Mouse (Mus musculus) erythroid progenitor cell, adult 5-6 weeks (primary cell): ENCODE measurements around the gene Fndc10. TPM values are rescaled to one million over a fixed set of nuclear protein-coding genes. Genes with fewer than 3 reads are reported as not detected.
"Not testable (repeated sequence)": the region's sequence is repeated elsewhere in the genome, so short reads cannot be mapped to it uniquely, and the experiment has no call there.

Experiments used
- ATAC-seq: replicated peaks from 2 replicates; pipeline ENCODE4 v1.8.0; 2016; ENCODE audit warnings: moderate number of reproducible peaks, mild to moderate bottlenecking, moderate TSS enrichment, inconsistent platforms; ENCODE audit not compliant: poor library complexity, low FRiP score, severe bottlenecking
- total RNA-seq, 2 experiments: library from RNA; stranded (forward) in 1 of 2; stranded (reverse) in 1 of 2; fragments of 150-400 nt in 1 of 2; fragments of 186-747, 209-891 nt in 1 of 2; gene quantifications; 2 replicates each; pipeline versions ENCODE4 v1.2.3 to v1.2.4; 2015 to 2017; ENCODE audit warnings: low replicate concordance in 2 of 2

Fndc10 gene
- total RNA-seq, 2 experiments from 2014 or later = not detected

DNA sequence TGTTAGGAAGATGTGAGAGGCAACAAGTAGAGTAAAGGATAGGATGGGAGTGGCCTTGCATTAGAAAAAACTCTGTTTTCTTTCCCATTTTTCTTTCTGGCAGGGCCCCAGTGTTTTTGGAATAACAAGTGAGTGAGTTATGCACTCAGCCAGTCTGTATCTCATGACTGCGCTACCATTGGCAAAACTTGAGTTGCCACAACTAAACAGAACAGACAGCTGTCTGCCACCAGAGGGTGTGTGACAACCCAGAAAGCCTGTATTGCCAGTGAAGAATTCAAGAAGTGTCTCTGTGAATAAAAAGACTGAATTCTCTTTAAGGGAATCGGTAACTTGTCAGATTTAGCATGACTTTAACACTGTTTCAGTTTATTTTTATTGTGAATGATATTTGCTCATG lies 18.2 kb upstream of the Fndc10 start:
- ATAC-seq = no peak

DNA sequence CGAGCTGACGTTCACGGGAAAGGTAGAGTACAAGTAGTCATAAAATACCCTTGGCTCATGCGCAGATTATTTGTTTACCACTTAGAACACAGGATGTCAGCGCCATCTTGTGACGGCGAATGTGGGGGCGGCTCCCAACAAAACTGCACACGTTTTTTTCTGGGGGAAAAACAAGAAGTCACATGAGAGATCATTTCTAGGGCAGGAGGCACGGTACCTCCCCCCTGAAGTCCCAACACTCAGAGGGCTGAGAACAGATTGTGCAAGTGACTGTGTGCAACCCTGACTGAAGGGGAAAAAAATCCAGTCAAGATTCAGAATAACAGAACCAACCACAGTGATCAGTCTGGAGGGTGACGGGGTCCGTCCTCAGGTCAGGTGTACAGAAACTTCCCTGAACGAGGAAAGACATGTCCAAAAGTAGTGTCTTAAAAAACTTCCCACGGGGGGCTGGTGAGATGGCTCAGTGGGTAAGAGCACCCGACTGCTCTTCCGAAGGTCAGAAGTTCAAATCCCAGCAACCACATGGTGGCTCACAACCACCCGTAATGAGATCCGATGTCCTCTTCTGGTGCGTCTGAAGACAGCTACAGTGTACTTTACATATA lies 10.4 kb upstream of the Fndc10 start:
- not testable (repeated sequence) for ATAC-seq

DNA sequence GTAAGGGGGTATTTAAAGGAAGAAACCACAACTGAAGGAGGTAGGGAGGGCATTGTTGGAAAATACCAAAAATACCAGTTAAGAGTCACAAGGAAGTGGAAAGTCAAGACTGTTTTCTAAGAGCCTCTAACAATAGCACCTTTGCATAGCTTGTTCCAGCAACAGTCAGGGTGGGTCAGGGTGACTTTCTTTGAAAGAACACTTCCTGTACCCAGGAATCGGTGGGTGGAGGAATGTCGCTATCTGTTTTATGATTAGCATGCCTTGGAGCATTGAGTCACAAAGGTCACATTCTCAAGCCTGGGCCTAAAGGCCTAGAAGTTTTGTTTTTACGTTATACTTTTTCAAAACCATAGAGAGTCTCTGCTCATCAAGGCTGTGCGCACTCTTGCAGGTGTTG lies 6.4 kb upstream of the Fndc10 start:
- ATAC-seq = not testable (repeated sequence)

DNA sequence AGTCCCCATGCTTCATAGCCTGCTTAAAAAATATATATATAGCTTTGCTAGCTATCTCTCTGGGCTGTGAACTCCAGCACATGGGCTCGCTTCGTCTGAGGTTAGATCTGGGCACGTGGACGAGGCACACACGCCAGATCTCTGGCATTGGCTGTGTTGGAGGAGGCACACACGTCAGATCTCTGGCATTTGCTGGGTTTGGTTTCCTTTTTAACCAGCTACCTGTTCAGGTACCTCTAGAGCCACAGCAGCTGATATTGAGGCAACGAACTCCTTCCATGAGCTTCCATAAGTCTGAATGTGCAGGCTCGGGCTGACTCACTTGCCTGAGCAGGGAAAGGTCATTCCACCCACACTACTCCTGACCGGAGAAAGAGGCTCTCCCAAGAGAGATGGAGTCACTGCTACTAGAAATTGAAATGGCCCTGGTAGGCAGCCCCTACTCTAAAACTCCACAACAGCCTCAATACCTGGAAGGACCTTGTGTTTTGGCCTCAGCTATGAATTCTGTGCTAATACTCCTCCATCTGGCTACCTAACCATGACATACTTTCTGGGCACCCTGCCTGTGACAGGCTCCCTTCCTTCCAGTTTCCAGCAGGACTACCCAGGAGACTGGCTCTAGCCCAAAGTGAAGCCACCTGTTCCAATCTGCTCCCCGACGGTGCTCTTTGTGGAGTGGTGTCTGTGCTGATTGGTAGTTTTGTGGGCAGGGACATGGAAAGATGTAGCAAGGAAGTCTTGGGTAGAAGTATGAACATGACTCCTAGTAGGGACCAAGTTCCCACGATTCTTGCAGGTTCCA lies 3.4 kb upstream of the Fndc10 start:
- ATAC-seq = no peak

DNA sequence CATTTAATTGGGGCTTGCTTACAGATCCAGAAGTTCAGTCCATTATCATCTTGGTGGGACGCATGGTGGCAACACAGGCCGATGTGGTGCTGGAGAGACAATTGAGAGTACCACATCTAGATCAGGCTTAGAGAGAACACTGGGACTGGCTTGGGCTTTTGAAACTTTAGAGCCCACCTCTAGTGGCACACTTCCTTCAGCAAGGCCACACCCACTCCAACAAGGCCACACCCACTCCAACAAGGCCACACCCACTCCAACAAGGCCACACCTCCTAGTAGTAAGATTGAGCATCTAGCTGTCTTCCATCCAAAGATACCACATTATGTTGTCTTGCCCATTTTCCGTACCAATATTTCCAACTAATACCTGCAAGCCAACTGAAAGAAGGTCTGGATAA lies 1.7 kb upstream of the Fndc10 start:
- ATAC-seq = no peak

DNA sequence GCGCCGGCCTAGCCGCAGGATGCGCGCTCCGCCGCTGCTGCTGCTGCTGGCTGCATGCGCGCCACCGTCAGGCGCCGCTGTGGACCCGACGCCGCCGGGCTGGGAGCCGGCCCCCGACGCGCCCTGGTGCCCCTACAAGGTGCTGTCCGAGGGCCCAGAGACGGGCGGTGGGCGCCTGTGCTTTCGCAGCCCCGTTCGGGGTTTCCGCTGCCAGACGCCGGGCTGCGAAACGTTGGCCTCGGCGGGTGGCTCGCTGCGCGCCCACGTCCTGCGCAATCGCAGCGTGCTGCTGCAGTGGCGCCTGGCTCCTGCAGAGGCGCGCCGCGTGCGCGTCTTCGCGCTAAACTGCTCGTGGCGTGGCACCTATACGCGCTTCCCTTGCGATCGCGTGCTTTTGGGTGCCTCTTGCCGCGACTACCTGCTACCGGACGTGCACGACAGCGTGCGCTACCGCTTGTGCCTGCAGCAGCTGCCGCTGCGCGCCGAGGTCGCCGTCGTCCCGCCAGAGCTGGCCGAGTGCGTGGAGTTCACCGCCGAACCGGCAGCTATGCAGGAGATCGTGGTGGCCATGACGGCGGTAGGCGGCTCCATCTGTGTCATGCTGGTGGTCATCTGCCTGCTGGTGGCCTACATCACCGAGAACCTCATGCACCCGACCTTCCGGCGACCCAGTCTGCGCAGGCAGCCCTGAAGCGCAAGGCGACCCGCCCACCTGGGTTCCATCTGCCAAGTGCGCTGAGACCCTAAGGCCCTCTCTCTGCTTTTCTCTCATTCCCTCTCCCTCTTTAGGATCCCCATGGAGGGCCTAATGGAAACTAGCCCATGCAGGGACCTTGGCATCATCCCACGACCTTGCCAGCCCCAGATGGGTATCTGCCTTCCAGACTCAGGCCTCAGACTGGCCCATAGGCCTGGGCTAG lies 600 bp downstream of the Fndc10 start:
- ATAC-seq = no peak

DNA sequence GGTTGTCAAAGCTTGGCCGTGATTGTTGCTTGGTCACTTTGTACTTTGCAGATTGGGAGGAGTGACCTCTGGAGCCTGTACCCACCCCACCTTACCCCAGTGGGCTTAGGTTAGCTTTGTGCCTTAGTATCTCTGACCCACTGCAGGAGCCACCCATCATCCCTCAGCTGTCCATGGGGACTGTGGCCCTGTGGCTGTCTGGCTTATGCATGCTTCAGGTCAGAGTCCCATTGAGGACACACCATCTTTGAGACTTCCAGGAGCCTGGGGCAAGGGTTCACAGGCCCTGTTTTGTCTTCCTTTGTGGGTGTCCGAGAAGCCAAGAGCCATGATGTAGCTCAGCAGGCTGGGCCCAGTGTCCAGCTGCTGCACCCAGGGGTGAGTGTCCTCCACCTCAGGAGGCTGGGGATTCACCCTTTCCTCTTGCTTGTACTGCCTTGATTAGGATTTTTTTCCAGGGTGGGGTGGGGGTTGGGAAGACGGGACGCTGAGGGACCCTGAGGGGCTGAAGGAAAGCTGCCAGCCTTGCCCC lies 1.5 kb downstream of the Fndc10 start:
- ATAC-seq = no peak

DNA sequence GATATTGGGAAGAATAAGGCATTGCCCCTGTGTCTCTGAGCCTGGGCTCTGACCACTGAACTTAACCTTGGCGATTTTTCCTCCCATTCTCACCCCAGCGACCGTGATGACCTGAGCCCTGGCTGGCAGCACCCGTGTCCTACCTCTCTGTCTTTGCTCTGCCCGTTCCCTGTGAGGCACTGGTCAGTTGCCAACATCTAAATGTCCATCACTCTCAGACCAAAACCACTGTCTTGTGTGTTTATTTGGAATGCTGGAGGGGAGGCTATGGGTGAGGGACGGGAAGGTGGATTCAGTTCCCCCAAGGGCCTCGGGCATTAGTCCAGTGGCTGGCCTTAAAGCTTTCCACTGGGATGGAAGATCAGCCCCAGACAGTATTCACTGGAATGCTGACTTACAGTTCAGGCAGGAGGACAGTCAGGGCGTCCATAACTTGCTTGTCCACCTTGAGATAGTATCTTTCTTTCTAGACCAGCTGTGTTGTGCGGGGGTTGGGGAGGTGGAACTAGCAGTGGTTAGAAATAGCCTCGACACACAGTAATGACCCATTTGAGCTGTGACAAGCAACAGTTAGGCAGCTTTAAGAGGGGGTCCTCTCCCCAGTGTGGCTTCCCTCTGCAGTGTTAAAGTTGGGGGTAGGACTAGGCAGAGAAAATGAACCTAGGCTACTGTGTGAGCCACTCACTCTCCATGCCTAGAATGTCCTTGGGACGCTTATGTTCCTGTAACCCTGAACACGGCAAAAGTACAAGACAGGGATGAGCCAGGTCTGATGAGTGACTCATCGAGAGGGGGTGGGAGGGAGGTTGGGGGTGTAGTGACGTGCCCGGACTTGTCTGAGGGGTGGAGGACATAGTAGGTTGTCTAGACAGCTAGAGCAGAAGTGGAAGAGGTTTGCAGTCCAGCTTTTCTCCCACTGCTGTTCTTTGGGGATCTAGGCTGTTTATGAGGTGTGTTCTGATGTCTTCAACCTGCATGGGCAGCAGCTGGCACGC lies 2.4 kb downstream of the Fndc10 start:
- no peak for ATAC-seq

DNA sequence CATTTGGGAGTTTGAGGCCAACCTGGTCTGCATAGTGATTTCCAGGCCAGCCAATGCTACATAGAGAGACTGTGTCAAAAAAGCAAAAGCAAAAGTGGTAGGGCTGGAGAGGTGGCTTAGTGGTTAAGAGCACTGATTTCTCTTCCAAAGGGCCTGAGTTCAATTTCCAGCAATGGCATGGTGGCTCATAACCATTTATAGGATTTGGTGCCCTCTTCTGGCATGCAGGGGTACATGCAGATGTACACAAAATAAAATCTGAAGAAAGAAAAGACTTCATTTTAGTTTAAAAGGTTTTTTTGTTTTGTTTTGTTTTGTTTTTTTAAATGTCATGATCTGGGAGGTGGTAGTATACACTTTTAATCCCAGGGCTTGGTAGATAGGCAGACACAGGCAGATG lies 6.3 kb downstream of the Fndc10 start:
- ATAC-seq = no peak

DNA sequence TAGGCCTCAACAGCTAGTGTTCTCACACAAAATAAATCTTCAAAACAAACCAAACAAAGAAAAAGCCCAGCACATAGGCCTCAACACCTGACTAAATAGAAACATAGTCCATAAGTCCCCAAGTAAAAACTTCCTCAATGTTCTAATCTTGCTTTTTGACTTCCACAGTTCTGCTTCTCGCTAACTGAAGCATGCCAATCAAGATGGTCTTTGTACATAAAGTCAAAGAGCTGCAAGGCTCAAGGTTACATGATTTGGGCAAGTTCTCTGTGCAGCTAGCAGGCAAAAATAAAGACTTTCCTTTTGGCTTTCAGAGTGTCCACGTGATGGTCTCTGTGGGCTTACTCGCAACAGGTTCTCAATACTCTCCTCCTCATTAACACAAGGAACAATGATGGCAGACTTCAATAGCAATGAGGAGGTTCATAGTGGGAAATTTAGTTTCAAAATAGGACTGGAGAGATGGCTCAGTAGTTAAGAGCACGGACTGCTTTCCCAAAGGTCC lies 9.3 kb downstream of the Fndc10 start:
- no peak for ATAC-seq

DNA sequence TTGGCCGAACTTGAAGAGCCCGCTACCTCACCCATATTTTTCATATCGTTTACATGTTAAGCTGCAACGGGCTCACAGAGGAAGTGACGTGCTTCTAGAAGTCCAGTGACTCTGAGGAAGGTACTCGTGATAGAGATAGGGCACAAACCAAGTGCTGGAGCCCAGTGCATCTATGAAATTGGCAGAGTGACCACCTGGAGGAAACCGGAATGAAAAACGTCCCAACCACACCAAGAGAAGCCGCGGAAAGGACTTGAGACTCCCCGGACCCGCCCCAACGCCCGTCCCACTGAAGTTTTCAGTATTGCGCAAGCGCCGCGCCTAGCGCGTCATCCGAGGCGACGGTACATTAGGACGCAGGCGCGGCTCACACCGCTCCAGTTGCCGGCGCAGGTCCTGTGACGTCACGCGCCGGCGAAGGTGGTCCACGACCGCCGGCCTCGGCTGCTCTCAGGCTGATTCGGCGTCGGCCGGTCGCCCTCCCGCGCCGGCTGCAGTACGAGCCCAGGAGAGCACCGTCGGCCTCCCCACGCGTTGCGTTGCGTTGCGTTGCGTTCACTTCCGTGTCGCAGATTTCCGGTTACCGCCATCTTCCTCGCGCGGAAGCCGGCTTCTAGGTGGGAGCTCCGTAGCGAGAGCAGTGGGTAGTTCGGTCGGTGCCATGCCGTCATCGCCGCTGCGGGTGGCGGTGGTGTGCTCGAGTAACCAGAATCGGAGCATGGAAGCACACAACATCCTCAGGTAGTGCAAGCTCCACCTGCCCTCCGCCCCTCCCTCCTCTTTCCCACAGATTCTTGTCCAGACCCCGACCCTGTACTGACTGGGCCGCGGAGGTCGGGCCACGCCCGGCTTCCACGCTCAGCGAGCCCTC lies 10.8 kb downstream of the Fndc10 start, which contains the start of gene Ssu72:
Gene Ssu72, plus strand, starts transcription at position 80 of the 871 bp plus-strand sequence.
- ATAC-seq = peak; percentile 92

DNA sequence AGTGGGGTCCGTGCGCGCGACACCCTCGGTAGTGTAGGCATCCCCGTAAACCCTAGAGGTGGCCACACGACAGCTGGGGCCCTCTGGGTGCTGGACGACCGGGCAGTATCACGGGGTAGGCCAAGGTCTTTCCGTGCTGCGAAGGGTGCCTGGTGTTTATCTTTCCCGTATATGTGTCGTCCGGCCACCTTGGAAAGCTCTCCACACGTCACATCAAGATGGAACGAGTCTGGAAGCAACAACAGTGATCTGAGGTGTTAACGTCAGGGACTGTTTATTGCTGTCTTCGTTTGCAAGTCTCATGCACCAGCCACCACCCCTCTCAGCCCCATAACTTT lies 11.4 kb downstream of the Fndc10 start:
- ATAC-seq = peak; percentile 61

DNA sequence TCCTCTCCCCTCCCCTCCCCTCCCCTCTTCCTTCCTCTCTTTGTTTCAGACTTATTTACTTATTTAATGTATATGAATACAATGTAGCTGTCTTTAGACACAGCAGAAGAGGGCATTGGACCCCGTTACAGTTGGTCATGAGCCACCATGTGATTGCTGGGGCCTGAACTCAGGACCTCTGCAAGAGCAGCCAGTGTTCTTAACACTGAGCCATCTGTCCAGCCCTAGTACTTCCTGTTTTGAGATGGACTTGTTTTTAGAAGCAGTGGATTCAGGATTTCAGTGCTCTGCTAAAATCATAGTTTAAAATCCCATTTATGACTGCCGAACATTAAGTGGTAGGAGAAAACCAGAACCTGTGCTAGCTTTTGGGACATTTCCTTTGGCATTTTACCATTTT lies 14.4 kb downstream of the Fndc10 start:
- ATAC-seq = no peak

DNA sequence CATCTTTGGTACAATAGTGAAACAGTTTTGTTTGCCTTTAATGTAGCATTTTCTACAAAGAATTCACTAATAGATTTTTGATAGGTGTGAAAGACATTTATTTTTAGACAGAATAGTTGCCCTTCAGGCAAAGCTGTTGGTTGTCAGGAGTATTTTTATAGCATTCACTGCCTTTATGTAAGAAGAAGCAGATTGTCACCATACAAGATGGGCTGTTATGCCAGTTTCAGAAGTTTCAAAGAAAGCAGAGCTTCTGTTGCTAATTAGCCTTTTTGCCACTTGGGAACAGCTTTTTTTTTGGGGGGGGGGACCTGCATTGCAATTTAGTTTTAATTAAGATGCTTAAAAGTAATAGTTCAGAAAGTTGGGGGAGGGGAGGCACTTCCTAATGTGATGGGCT lies 14.8 kb downstream of the Fndc10 start:
- no peak for ATAC-seq

DNA sequence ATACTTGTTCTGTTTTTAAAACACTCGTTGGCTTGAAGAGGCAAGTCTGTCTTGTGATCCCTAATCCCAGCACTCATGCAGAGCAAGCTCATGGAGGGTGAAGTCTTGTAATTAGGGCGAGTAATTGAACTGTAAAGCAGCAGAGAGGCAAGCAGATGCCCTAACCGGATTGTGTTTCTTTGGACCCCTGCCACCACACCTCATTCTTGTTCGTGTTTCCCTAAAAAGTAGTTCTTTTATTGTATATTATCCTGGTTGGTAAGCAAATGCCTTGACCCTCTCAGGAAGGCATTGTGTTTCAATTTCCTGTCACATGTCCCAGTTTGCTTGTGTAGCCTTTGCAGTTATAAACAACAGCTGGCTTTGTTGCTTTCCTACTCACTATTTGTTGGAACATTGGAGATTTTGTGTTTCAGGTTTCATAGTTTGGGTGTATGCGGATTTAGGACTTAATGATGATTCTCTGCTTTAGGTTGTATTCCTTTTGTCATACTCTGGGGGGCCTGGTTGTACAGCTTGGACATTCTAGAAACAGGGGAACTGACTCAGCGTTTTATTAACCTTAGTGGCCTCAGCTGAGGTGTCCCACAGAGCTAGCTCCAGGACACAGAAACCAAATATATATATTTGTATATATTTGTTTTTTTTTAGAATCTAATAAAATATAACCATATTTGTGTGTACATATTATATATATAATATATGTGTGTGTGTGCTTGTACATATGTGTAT lies 16.5 kb downstream of the Fndc10 start:
- ATAC-seq = no peak

DNA sequence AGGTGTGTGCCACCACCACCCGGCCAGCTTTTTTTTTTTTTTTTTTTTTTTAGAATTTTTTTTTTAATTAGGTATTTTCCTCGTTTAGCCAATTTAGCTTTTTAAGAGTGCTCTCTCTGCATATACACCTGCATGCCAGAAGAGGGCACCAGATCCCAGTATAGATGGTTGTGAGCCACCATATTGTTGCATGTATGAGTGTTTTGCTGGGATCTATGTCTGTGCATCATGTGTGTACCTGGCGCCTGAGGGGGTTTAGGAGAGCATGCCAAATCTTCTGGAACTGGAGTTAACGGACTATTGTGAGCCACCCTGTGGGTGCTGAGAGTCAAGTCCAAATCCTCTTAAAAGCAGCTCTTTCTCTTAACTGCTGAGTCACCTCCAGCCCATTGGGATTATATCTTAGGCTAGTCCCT lies 27.5 kb downstream of the Fndc10 start:
- ATAC-seq = 0 out of 2 replicates have a peak, but pooled peaks have one; percentile 55

DNA sequence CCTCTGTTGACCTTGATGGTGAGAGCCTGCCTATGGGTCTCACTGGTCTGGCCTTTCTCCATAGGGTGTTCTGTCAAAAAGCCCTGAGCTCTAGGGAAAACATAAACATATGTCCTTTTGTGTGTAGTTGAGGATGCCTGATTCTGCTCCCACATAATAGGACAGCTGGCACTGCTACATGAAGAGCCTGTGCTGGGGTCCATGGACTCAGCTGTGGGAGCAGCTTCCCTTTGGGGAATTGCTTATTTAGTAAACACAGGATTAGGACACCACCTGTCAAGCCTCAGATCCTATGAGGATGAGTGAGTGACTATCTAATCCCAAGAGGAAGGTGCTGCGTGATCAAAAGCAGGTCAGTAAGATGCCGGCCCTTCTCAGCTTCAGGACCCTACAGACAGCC lies 33.9 kb downstream of the Fndc10 start:
- ATAC-seq = no peak
